Mouse (Mus musculus) olfactory bulb, adult 2 months (tissue): Measurements from ENCODE around the gene Ap3d1. TPM values are rescaled to one million over a fixed set of nuclear protein-coding genes. Genes with fewer than 3 reads are reported as not detected.

Source experiments
- H3K27ac ChIP-seq: fragments of 200-500 bp; 2 replicates; pipeline ENCODE4 v1.5.1; 2012; ENCODE audit warnings: low read depth, low read length; ENCODE audit not compliant: insufficient read depth
- H3K4me1 ChIP-seq: fragments of 200-500 bp; 2 replicates; pipeline ENCODE4 v1.6.1; 2012; ENCODE audit warnings: low read length; ENCODE audit not compliant: control insufficient read depth, insufficient read depth
- H3K4me3 ChIP-seq: fragments of 200-500 bp; 2 replicates; pipeline ENCODE4 v1.5.1; 2012; ENCODE audit warnings: mild to moderate bottlenecking, low read depth, low read length, moderate library complexity; ENCODE audit not compliant: insufficient read depth
- CTCF ChIP-seq: fragments of 200-500 bp; IDR thresholded peaks from 2 replicates; pipeline ENCODE4 v1.5.1; 2012; ENCODE audit warnings: low read depth, mild to moderate bottlenecking, low read length, moderate library complexity; ENCODE audit not compliant: insufficient read depth
- POLR2A ChIP-seq: fragments of 200-500 bp; IDR thresholded peaks from 2 replicates; pipeline ENCODE4 v1.6.1; 2012; ENCODE audit warnings: mild to moderate bottlenecking, low read depth, low read length, moderate library complexity; ENCODE audit not compliant: insufficient read depth
- WGBS: fragments of 180-500 bp; shearing (Covaris S2); methylation state at CpG from one replicate; pipeline ENCODE4 v1.1.7; 2018; 5-methylcytosine and 5-hydroxymethylcytosine counted together
- polyA plus RNA-seq: library from polyadenylated mRNA; stranded (reverse); fragments of >200 nt; gene quantifications from 2 replicates; pipeline ENCODE4 v1.2.4, GENCODE M21; 2012; ENCODE audit warnings: low replicate concordance; ENCODE audit not compliant: missing spikeins, insufficient read depth, insufficient read length

The Ap3d1 gene
- polyA plus RNA-seq, 1 experiment: 105 TPM

- peaks cover 12% of the 10 kb centered on the region for H3K4me1 ChIP-seq
- no peak overlapping the region for H3K4me3 ChIP-seq
- TF ChIP-seq CTCF (no peak), POLR2A (no peak)
- no peak overlapping the region for H3K27ac ChIP-seq
- WGBS: 79% methylated on average over 1 of the region's 1 CpGs
Observed at GRCm38 (mm10) chr10:80683647-80684046, 58.4 kb downstream of the Ap3d1 start.

- TF ChIP-seq POLR2A (no peak), CTCF (no peak)
- 94% methylated on average over 6 of the region's 6 CpGs for WGBS
- peaks cover 23% of the 10 kb centered on the region for H3K4me1 ChIP-seq
- H3K27ac ChIP-seq: no peak overlapping the region
- no peak overlapping the region for H3K4me3 ChIP-seq
Observed at GRCm38 (mm10) chr10:80682003-80682402, 60.1 kb downstream of the Ap3d1 start.

- no peak for TF ChIP-seq CTCF
- TF ChIP-seq POLR2A: no peak
- WGBS: 80% methylated on average over 2 of the region's 2 CpGs
Observed at GRCm38 (mm10) chr10:80680260-80680696, 61.8 kb downstream of the Ap3d1 start.

GRCm38 (mm10) chr10:80679556-80680259 is 62.4 kb downstream of the Ap3d1 start:
- TF ChIP-seq CTCF (no peak), POLR2A (no peak)
- no peak overlapping the region for H3K4me3 ChIP-seq
- peaks cover 31% of the 10 kb centered on the region for H3K4me1 ChIP-seq
- no peak overlapping the region for H3K27ac ChIP-seq
- 64% methylated on average over 9 of the region's 9 CpGs for WGBS

More at GRCm38 (mm10) chr10:80680260-80680696, 61.8 kb downstream of the Ap3d1 start:
- Histone ChIP-seq H3K27ac (no peak overlapping the region), H3K4me1 (peaks cover 27% of the 10 kb centered on the region), H3K4me3 (no peak overlapping the region)

- Histone ChIP-seq H3K4me1 (peaks cover 40% of the 10 kb centered on the region), H3K27ac (peak overlapping the region; percentile 98), H3K4me3 (no peak overlapping the region)
- 44% methylated on average over 10 of the region's 10 CpGs for WGBS
- TF ChIP-seq POLR2A (no peak), CTCF (no peak)
Observed at GRCm38 (mm10) chr10:80678601-80679377, 63.3 kb downstream of the Ap3d1 start.

GRCm38 (mm10) chr10:80677942-80678436 is 64.1 kb downstream of the Ap3d1 start, which contains the start of gene Mknk2:
Mknk2 (minus strand) TSS chr10:80678112.
- WGBS: 6% methylated on average over 8 of the region's 8 CpGs
- peaks cover 47% of the 10 kb centered on the region for H3K4me1 ChIP-seq

GRCm38 (mm10) chr10:80677128-80677875 is 64.8 kb downstream of the Ap3d1 start:
- WGBS: 22% methylated on average over 9 of the region's 9 CpGs
- Histone ChIP-seq H3K4me1 (peaks cover 50% of the 10 kb centered on the region), H3K27ac (peak overlapping the region; percentile 98), H3K4me3 (peak overlapping the region; percentile 56)
- TF ChIP-seq CTCF (no peak), POLR2A (no peak)

More at GRCm38 (mm10) chr10:80677942-80678436, 64.1 kb downstream of the Ap3d1 start, which contains the start of gene Mknk2:
- Histone ChIP-seq H3K4me3 (peak within 1 kb of the TSS; percentile 56), H3K27ac (peak within 1 kb of the TSS; percentile 98)
- no peak for TF ChIP-seq POLR2A

- TF ChIP-seq CTCF (no peak), POLR2A (peak; percentile 98)
- Histone ChIP-seq H3K4me1 (peaks cover 55% of the 10 kb centered on the region), H3K4me3 (peak overlapping the region; percentile 72), H3K27ac (peak overlapping the region; percentile 98)
- under 1% methylated on average over 78 of the region's 78 CpGs for WGBS
Observed at GRCm38 (mm10) chr10:80676198-80676928, 65.7 kb downstream of the Ap3d1 start.
